Comparison of ENCODE assay signal across 9 mouse cellular contexts in genomic region chr4:150889273-150889954, GRCm38 (mm10). TPM values are rescaled to one million over a fixed set of nuclear protein-coding genes. Genes with fewer than 3 reads are reported as not detected.
DNase-seq lines count a peak whose midpoint lies in the region; ATAC-seq and TF ChIP-seq lines count a peak whose summit lies in the region.
"Had no signal": no experiment of that assay in that cellular context is flagged by ENCODE, and none has a peak within 500 bp of the region (broad histone marks: within the 10 kb centered on the region; RNA-seq: fewer than 3 reads in every experiment).

No protein-coding gene starts in this region.

- H3K9ac ChIP-seq in lung, postnatal 0 days (replicated peaks; ENCODE audit: low read depth): no peak overlapping the region
- H3K9ac ChIP-seq: midbrain, embryonic 13.5 days had no signal

- peak overlapping the region; percentile 39 for H3K4me2 ChIP-seq in lung, postnatal 0 days (replicated peaks; ENCODE audit: low read depth, low read length)
- H3K4me2 ChIP-seq: midbrain, embryonic 13.5 days had no signal

- no peaks in the 10 kb centered on the region for H3K9me3 ChIP-seq in lung, postnatal 0 days (ENCODE audit: low read length)
- no peaks in the 10 kb centered on the region for H3K9me3 ChIP-seq in limb, embryonic 10.5 days (replicated peaks)
- H3K9me3 ChIP-seq: midbrain, embryonic 13.5 days had no signal

- H3K27ac ChIP-seq in lung, postnatal 0 days (ENCODE audit: low read length): 0 out of 2 replicates have a peak overlapping the region, but pooled peaks have one; percentile 9
- H3K27ac ChIP-seq in limb, embryonic 10.5 days: peak overlapping the region; percentile 32
- H3K27ac ChIP-seq: midbrain, embryonic 13.5 days had no signal

- 0 out of 2 replicates have a peak, but pooled peaks have one; percentile 4 for TF ChIP-seq CTCF in lung, postnatal 0 days (IDR thresholded peaks at IDR 0.05)

- ATAC-seq in lung, postnatal 0 days: no peak
- no peak for ATAC-seq in activated CD4-positive, CD25-positive, alpha-beta regulatory T cell, adult 4 months
- ATAC-seq: midbrain, embryonic 13.5 days had no signal

- H3K4me3 ChIP-seq in lung, postnatal 0 days (ENCODE audit: low read depth, low read length): no peak overlapping the region; the same call in 1 of the 2 replicates
- H3K4me3 ChIP-seq in limb, embryonic 10.5 days: no peak overlapping the region
- H3K4me3 ChIP-seq: midbrain, embryonic 13.5 days had no signal

- peaks cover 17% of the 10 kb centered on the region for H3K4me1 ChIP-seq in lung, postnatal 0 days (ENCODE audit: insufficient read depth, low read depth, low read length)
- peaks cover 24% of the 10 kb centered on the region for H3K4me1 ChIP-seq in limb, embryonic 10.5 days
- H3K4me1 ChIP-seq: midbrain, embryonic 13.5 days had no signal

- intact Hi-C loops in gastrocnemius, postnatal 14 days (cut with DNase I; ENCODE audit: low total_unique reads): no loop called here

- no peaks in the 10 kb centered on the region for H3K27me3 ChIP-seq in lung, postnatal 0 days (replicated peaks; ENCODE audit: insufficient read depth, low read length)
- no peaks in the 10 kb centered on the region for H3K27me3 ChIP-seq in limb, embryonic 10.5 days (ENCODE audit: low read depth, poor library complexity, severe bottlenecking)
- H3K27me3 ChIP-seq: midbrain, embryonic 13.5 days had no signal

- 25% methylated on average over 20 of the region's 20 CpGs for WGBS in lung, postnatal 0 days
- 44% methylated on average over 20 of the region's 20 CpGs for WGBS in limb, embryonic 10.5 days

- DNase-seq in gastrocnemius, postnatal 14 days: peak; percentile 7
- DNase-seq in gastrocnemius, postnatal 10 days: no peak
- DNase-seq in lung, postnatal 0 days (ENCODE audit: low spot score): peak; percentile 49
- DNase-seq in lung, postnatal 4 days: no peak
- DNase-seq in limb, embryonic 10.5 days (ENCODE audit: low spot score): no peak
- peak; percentile 84 for DNase-seq in yolk sac, embryonic 10.5 days (ENCODE audit: low spot score)
- DNase-seq in c-Kit-positive CD71-positive TER-119-positive erythroid progenitor cells, embryonic 14.5 days (ENCODE audit: low spot score): no peak

- H3K36me3 ChIP-seq in lung, postnatal 0 days (ENCODE audit: insufficient read depth, low read length): no peaks in the 10 kb centered on the region
- no peaks in the 10 kb centered on the region for H3K36me3 ChIP-seq in limb, embryonic 10.5 days
- H3K36me3 ChIP-seq: midbrain, embryonic 13.5 days had no signal

- no peak for TF ChIP-seq EP300 in lung, postnatal 0 days (IDR thresholded peaks at IDR 0.05)

RNA-seq across cellular contexts. Expression of gene Park7, which starts 24.8 kb away (rescaled TPM):
- 100 to 1,000 TPM; 642 to 667 TPM for total RNA-seq in gastrocnemius, postnatal 14 days (2021)
- 100 to 1,000 TPM; 427 to 492 TPM for total RNA-seq in gastrocnemius, postnatal 10 days (2021)
- polyA plus RNA-seq in lung, postnatal 0 days (2015; fragmentation: Nextera tagmentation; extraction: Ambion mirVana): 229 and 241 TPM in 2 replicates
- 526 and 559 TPM in 2 replicates for polyA plus RNA-seq in limb, embryonic 10.5 days (2016; fragmentation: Nextera tagmentation; extraction: Ambion mirVana)
- polyA plus RNA-seq in activated CD4-positive, CD25-positive, alpha-beta regulatory T cell, adult 4 months (2017; shearing (Covaris generic)): 100 to 1,000 TPM; 449 to 481 TPM

RNA-seq across cellular contexts. Expression of gene Tnfrsf9, which starts 24.9 kb away (rescaled TPM):
- under 1 TPM; 0.16 to 0.22 TPM for total RNA-seq in gastrocnemius, postnatal 14 days (2021)
- under 1 TPM in 1 of 2 experiments, not detected in 1; 0.27 TPM for total RNA-seq in gastrocnemius, postnatal 10 days (2021)
- polyA plus RNA-seq in lung, postnatal 0 days (2015; fragmentation: Nextera tagmentation; extraction: Ambion mirVana): 1.1 and 4.4 TPM in 2 replicates
- 0.59 and 1.1 TPM in 2 replicates for polyA plus RNA-seq in limb, embryonic 10.5 days (2016; fragmentation: Nextera tagmentation; extraction: Ambion mirVana)
- 100 to 1,000 TPM; 103 to 140 TPM for polyA plus RNA-seq in activated CD4-positive, CD25-positive, alpha-beta regulatory T cell, adult 4 months (2017; shearing (Covaris generic))

RNA-seq across cellular contexts. Expression of gene Errfi1, which starts 35.7 kb away (rescaled TPM):
- 10 to 100 TPM; 17.0 to 34.2 TPM for total RNA-seq in gastrocnemius, postnatal 14 days (2021)
- 10 to 100 TPM; 17.4 to 23.6 TPM for total RNA-seq in gastrocnemius, postnatal 10 days (2021)
- 104 and 106 TPM in 2 replicates for polyA plus RNA-seq in lung, postnatal 0 days (2015; fragmentation: Nextera tagmentation; extraction: Ambion mirVana)
- 25.2 and 25.9 TPM in 2 replicates for polyA plus RNA-seq in limb, embryonic 10.5 days (2016; fragmentation: Nextera tagmentation; extraction: Ambion mirVana)
- polyA plus RNA-seq in activated CD4-positive, CD25-positive, alpha-beta regulatory T cell, adult 4 months (2017; shearing (Covaris generic)): 1 to 10 TPM; 2.0 to 2.4 TPM

Comparison
In these comparisons a context has a peak if more than half of its experiments do, and no peak if none do; other contexts are left out.
1. DNase-seq: peak in gastrocnemius, postnatal 14 days (single experiment), lung, postnatal 0 days (single experiment) and yolk sac, embryonic 10.5 days (single experiment); none in gastrocnemius, postnatal 10 days (single experiment), lung, postnatal 4 days (0 of 2), limb, embryonic 10.5 days (single experiment) and c-Kit-positive CD71-positive TER-119-positive erythroid progenitor cells, embryonic 14.5 days (single experiment).
2. RNA of gene Tnfrsf9, which starts 24.9 kb away (polyA plus RNA-seq): 103 to 140 TPM in activated CD4-positive, CD25-positive, alpha-beta regulatory T cell, adult 4 months; 1.1 to 4.4 TPM in lung, postnatal 0 days and 0.59 to 1.1 TPM in limb, embryonic 10.5 days; every median in the first group is over 10 times any median in the second.